Mouse (Mus musculus): ENCODE results near the gene Praf2.

DNA sequence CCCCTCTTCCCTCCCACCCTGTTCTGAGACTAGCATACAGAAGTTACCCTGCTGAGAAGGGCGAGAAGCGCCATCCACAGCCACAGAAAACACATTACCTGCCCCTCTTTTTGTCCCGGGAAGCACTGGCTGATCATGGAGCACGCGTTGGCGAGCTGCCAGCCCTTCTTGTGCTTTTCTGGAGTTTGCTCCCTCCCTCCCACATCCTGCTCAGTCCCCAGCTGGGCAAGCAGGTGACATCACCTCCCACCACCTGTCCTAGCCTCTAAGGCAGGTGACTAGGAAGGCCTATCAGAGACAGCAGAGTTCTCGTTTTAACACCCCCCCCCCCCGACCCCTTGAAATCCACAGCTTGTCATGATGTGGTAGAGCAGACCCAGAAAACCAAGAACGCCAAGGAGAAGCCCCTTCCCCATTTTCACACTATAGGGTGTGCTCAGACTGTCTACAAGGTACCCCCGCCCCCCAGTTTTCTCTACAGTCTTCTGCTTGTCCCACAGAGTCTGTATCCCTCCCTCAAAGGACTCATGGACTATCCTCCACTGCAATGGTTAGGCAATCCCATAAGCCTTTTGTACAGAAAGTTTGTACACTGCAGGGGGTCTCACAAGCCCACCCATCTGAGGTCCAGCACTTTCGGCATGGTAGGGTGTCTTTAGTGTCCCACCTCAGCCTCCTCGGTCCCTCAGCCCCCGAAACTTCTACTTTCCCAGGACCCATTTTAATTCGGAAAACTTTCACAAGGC lies 11.3 kb downstream of the Praf2 start:
- TF ChIP-seq EP300 (IDR thresholded peaks at IDR 0.05; ENCODE audit: low read depth) (no peak), CTCF (IDR thresholded peaks at IDR 0.05; ENCODE audit: low read depth) (no peak)

Measured in liver, postnatal 0 days (tissue).